10 mouse cellular contexts compared by ENCODE assay signal in the genomic region with DNA sequence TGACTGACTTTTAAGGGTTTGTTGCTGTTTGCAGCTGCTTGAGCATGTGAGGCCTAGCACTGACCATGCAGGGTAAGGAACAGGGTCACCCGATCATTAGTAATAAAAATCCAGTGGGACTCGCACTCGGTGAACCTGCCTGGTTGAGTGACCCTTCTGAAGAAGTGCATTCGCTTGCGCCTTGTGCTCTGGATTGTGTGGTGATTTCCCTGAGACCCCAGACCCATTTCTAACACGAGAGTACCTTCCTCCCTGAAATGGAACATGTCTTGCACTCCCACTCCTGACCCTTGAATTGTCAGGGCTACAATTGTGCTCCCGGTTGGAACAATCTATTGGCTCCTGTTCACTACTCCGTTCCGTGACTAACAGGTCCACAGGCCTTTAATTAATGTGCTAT. TPM values are rescaled to one million over a fixed set of nuclear protein-coding genes. Genes with fewer than 3 reads are reported as not detected.
DNase-seq lines count a peak whose midpoint lies in the region; ATAC-seq and TF ChIP-seq lines count a peak whose summit lies in the region.
"Had no signal": no experiment of that assay in that cellular context is flagged by ENCODE, and none has a peak within 500 bp of the region (broad histone marks: within the 10 kb centered on the region; RNA-seq: fewer than 3 reads in every experiment).

No protein-coding gene starts in this region.

- peak overlapping the region; percentile 92 for H3K4me3 ChIP-seq in cerebellum, adult 2 months (replicated peaks; ENCODE audit: insufficient read depth, low read depth, low read length)
- H3K4me3 ChIP-seq in neural tube, embryonic 11.5 days (ENCODE audit: low read depth, low read length), result peak overlapping the region; percentile 67
- peak overlapping the region; percentile 75 for H3K4me3 ChIP-seq in midbrain, embryonic 10.5 days

- H3K4me2 ChIP-seq in neural tube, embryonic 11.5 days (ENCODE audit: low read depth), result peak overlapping the region; percentile 69

- no peaks in the 10 kb centered on the region for H3K9me3 ChIP-seq in neural tube, embryonic 11.5 days (ENCODE audit: control insufficient read depth, low read length)
- no peaks in the 10 kb centered on the region for H3K9me3 ChIP-seq in midbrain, embryonic 10.5 days (replicated peaks)

- 18% methylated on average over 9 of the region's 9 CpGs for WGBS in cerebellum, adult 2 months
- 37% methylated on average over 9 of the region's 9 CpGs for WGBS in neural tube, embryonic 11.5 days
- WGBS in midbrain, embryonic 10.5 days, result 43% methylated on average over 9 of the region's 9 CpGs

- no peaks in the 10 kb centered on the region for H3K36me3 ChIP-seq in neural tube, embryonic 11.5 days (ENCODE audit: control insufficient read depth, insufficient read depth, low read length)
- no peaks in the 10 kb centered on the region for H3K36me3 ChIP-seq in midbrain, embryonic 10.5 days

- peaks cover 12% of the 10 kb centered on the region for H3K4me1 ChIP-seq in cerebellum, adult 2 months (ENCODE audit: control insufficient read depth, insufficient read depth, low read length)
- H3K4me1 ChIP-seq in neural tube, embryonic 11.5 days (ENCODE audit: control insufficient read depth, insufficient read depth, low read length), result peaks cover 13% of the 10 kb centered on the region
- H3K4me1 ChIP-seq in midbrain, embryonic 10.5 days, result peaks cover 58% of the 10 kb centered on the region

- H3K27ac ChIP-seq in cerebellum, adult 2 months (ENCODE audit: insufficient read depth, low read length), result peak overlapping the region; percentile 90
- 0 out of 2 replicates have a peak overlapping the region, but pooled peaks have one; percentile 10 for H3K27ac ChIP-seq in neural tube, embryonic 11.5 days (ENCODE audit: low read depth, low read length)
- H3K27ac ChIP-seq in midbrain, embryonic 10.5 days (replicated peaks), result peak overlapping the region; percentile 87

- peak overlapping the region; percentile 81 for H3K9ac ChIP-seq in neural tube, embryonic 11.5 days (ENCODE audit: low read length)

- TF ChIP-seq POLR2A in cerebellum, adult 2 months (IDR thresholded peaks at IDR 0.05; ENCODE audit: borderline replicate concordance, insufficient read depth, low read length), result no peak

- intact Hi-C loops in gastrocnemius, postnatal 14 days (cut with DNase I; ENCODE audit: low total_unique reads), result no loop called here

- no peak for TF ChIP-seq CTCF in cerebellum, adult 2 months (IDR thresholded peaks at IDR 0.05; ENCODE audit: borderline replicate concordance, insufficient read depth, low read depth, low read length)

- no peak for ATAC-seq in neural tube, embryonic 11.5 days (ENCODE audit: insufficient read depth, low FRiP score, low TSS enrichment)

- no peaks in the 10 kb centered on the region for H3K27me3 ChIP-seq in cerebellum, adult 2 months (ENCODE audit: control insufficient read depth, insufficient read depth, low read length)
- H3K27me3 ChIP-seq in neural tube, embryonic 11.5 days (ENCODE audit: control insufficient read depth, insufficient read depth, low read length), result no peaks in the 10 kb centered on the region
- peaks cover 55% of the 10 kb centered on the region for H3K27me3 ChIP-seq in midbrain, embryonic 10.5 days (ENCODE audit: low read depth, poor library complexity, severe bottlenecking)

- peak in 1 of 2 experiments; percentile 24 for DNase-seq in cerebellum, adult 2 months
- no peak for DNase-seq in cerebellum, adult 9-10 months
- no peak for DNase-seq in neural tube, embryonic 11.5 days (ENCODE audit: low spot score)
- DNase-seq in neural tube, embryonic 10.5 days (ENCODE audit: extremely low spot score, low spot score), result no peak
- no peak for DNase-seq in midbrain, embryonic 10.5 days (ENCODE audit: low spot score)
- no peak for DNase-seq in urinary bladder, postnatal 10 days (ENCODE audit: low spot score)
- no peak for DNase-seq in layer of hippocampus, postnatal 10 days (ENCODE audit: low spot score in 2 of 2)
- DNase-seq in gastrocnemius, postnatal 14 days, result no peak

RNA-seq across cellular contexts. Expression of a gene that starts 1.1 kb away (rescaled TPM):
- polyA plus RNA-seq in cerebellum, adult 2 months (2012; rRNA removed), result 139 and 141 TPM in 2 replicates
- polyA plus RNA-seq in neural tube, embryonic 11.5 days (2014; fragmentation: Nextera tagmentation; extraction: Ambion mirVana), result 47.6 and 53.0 TPM in 2 replicates
- polyA plus RNA-seq in midbrain, embryonic 10.5 days (2016; fragmentation: Nextera tagmentation; extraction: Ambion mirVana), result 19.1 and 36.0 TPM in 2 replicates
- total RNA-seq in layer of hippocampus, postnatal 10 days (2021), result 100 to 1,000 TPM; 150 to 154 TPM
- 1 to 10 TPM; 2.1 to 4.0 TPM for total RNA-seq in gastrocnemius, postnatal 14 days (2021)

RNA-seq across cellular contexts. Expression of a gene that starts 5.5 kb away (rescaled TPM):
- polyA plus RNA-seq in cerebellum, adult 2 months (2012; rRNA removed), result not detected in 2 replicates
- polyA plus RNA-seq in neural tube, embryonic 11.5 days (2014; fragmentation: Nextera tagmentation; extraction: Ambion mirVana), result not detected in 2 replicates
- not detected in 2 replicates for polyA plus RNA-seq in midbrain, embryonic 10.5 days (2016; fragmentation: Nextera tagmentation; extraction: Ambion mirVana)
- total RNA-seq in layer of hippocampus, postnatal 10 days (2021), result not detected
- not detected for total RNA-seq in gastrocnemius, postnatal 14 days (2021)
- total RNA-seq: common myeloid progenitor, adult 5-6 weeks had no signal
- polyA plus RNA-seq: small intestine, adult 2 months had no signal

RNA-seq across cellular contexts. Expression of a gene that starts 37.4 kb away (rescaled TPM):
- polyA plus RNA-seq in cerebellum, adult 2 months (2012; rRNA removed), result 84.0 and 89.6 TPM in 2 replicates
- polyA plus RNA-seq in neural tube, embryonic 11.5 days (2014; fragmentation: Nextera tagmentation; extraction: Ambion mirVana), result 1.5 and 1.9 TPM in 2 replicates
- polyA plus RNA-seq in midbrain, embryonic 10.5 days (2016; fragmentation: Nextera tagmentation; extraction: Ambion mirVana), result 0.96 and 1.6 TPM in 2 replicates
- 10 to 100 TPM; 37.5 to 43.0 TPM for total RNA-seq in layer of hippocampus, postnatal 10 days (2021)
- 10 to 100 TPM in 1 of 2 experiments, 1 to 10 TPM in 1; 8.5 to 11.5 TPM for total RNA-seq in gastrocnemius, postnatal 14 days (2021)
- total RNA-seq: common myeloid progenitor, adult 5-6 weeks had no signal

Comparison
In these comparisons a context has a peak if more than half of its experiments do, and no peak if none do; other contexts are left out.
1. H3K27ac ChIP-seq: peak in every context shown above with its lines; median percentile 90 in cerebellum, adult 2 months; 87 in midbrain, embryonic 10.5 days; 10 in neural tube, embryonic 11.5 days.
2. RNA of a gene that starts 37.4 kb away (polyA plus RNA-seq): 84.0 to 89.6 TPM in cerebellum, adult 2 months; 1.5 to 1.9 TPM in neural tube, embryonic 11.5 days and 0.96 to 1.6 TPM in midbrain, embryonic 10.5 days; every median in the first group is over 10 times any median in the second.
3. Peak in every context shown above with its lines, with median percentiles within 50 percentile points of each other: H3K4me3 ChIP-seq.